Mouse (Mus musculus) CH12.LX (cell line): Measurements from ENCODE around the gene Slc12a7.

Experiments
- BHLHE40 ChIP-seq: IDR thresholded peaks from 2 replicates; pipeline ENCODE4 v1.6.1; 2011; ENCODE audit warnings: mild to moderate bottlenecking, low read depth, low read length, improper control_type of control experiment
- CHD1 ChIP-seq: IDR thresholded peaks from 2 replicates; pipeline ENCODE4 v1.6.1; 2012; ENCODE audit warnings: low read depth, low read length, improper control_type of control experiment, inconsistent platforms
- CHD2 ChIP-seq: IDR thresholded peaks from 2 replicates; pipeline ENCODE4 v1.6.1; 2011; ENCODE audit warnings: low read length, improper control_type of control experiment
- CTCF ChIP-seq, 2 experiments: IDR thresholded peaks in 1 of 2; conservative IDR thresholded peaks in 1 of 2; 2 replicates each; pipeline ENCODE4 v1.5.1; 2011 to 2012; ENCODE audit warnings: low read depth in 2 of 2, low read length in 2 of 2, improper control_type of control experiment in 1 of 2, inconsistent platforms in 1 of 2, mild to moderate bottlenecking in 1 of 2, moderate library complexity in 1 of 2
- ELF1 ChIP-seq: IDR thresholded peaks from 2 replicates; pipeline ENCODE4 v1.6.1; 2014; ENCODE audit warnings: low read depth, mild to moderate bottlenecking, inconsistent platforms, low read length, improper control_type of control experiment
- EP300 ChIP-seq: IDR thresholded peaks from 2 replicates; pipeline ENCODE4 v1.6.1; 2011; ENCODE audit warnings: low read length, improper control_type of control experiment
- HCFC1 ChIP-seq: IDR thresholded peaks from 2 replicates; pipeline ENCODE4 v1.6.1; 2012; ENCODE audit warnings: low read depth, mild to moderate bottlenecking, inconsistent platforms, low read length, improper control_type of control experiment
- JUND ChIP-seq: conservative IDR thresholded peaks from 2 replicates; pipeline ENCODE4 v1.6.1; 2011; ENCODE audit warnings: low read depth, low read length, improper control_type of control experiment
- KAT2A ChIP-seq: IDR thresholded peaks from 2 replicates; pipeline ENCODE4 v1.6.1; 2012; ENCODE audit warnings: low read length, improper control_type of control experiment, inconsistent platforms; ENCODE audit not compliant: insufficient replicate concordance
- MYC ChIP-seq: IDR thresholded peaks from 2 replicates; pipeline ENCODE4 v1.6.1; 2011; ENCODE audit warnings: low read depth, mild to moderate bottlenecking, improper control_type of control experiment, low read length
- POLR2A ChIP-seq: IDR thresholded peaks from 2 replicates; pipeline ENCODE4 v1.6.1; 2011; ENCODE audit warnings: low read depth, mild to moderate bottlenecking, improper control_type of control experiment, low read length
- POLR2AphosphoS2 ChIP-seq: IDR thresholded peaks from 2 replicates; pipeline ENCODE4 v1.6.1; 2011; ENCODE audit warnings: low read depth, low read length, improper control_type of control experiment
- TBP ChIP-seq: conservative IDR thresholded peaks from 2 replicates; pipeline ENCODE4 v1.6.1; 2011; ENCODE audit warnings: low read depth, low read length, improper control_type of control experiment
- ZC3H11A ChIP-seq: IDR thresholded peaks from 2 replicates; pipeline ENCODE4 v1.6.1; 2012; ENCODE audit warnings: low read depth, mild to moderate bottlenecking, inconsistent platforms, low read length, improper control_type of control experiment

GRCm38 (mm10) chr13:73718225-73718624 lies 14.7 kb upstream of the Slc12a7 start:
- TF ChIP-seq POLR2A = no peak
- TF ChIP-seq ZC3H11A = no peak
- TF ChIP-seq CHD2 = no peak
- TF ChIP-seq CHD1 = no peak
- no peak for TF ChIP-seq HCFC1
- TF ChIP-seq CTCF (conservative IDR thresholded peaks at IDR 0.05 in 1 of 2, IDR thresholded peaks at IDR 0.05 in 1 of 2; ENCODE audit: low read depth in 2 of 2, low read length in 2 of 2) = peak; percentile 76 to 95
- no peak for TF ChIP-seq JUND
- TF ChIP-seq BHLHE40 = no peak
- TF ChIP-seq POLR2AphosphoS2 = no peak
- TF ChIP-seq TBP = no peak
- no peak for TF ChIP-seq ELF1
- TF ChIP-seq KAT2A = no peak
- no peak for TF ChIP-seq EP300
- peak; percentile 33; the same call in 1 of the 2 replicates for TF ChIP-seq MYC
